Mouse (Mus musculus) central nervous system, embryonic 18 days (tissue): ENCODE data around the gene Tmem74b. TPM values are rescaled to one million over a fixed set of nuclear protein-coding genes. Genes with fewer than 3 reads are reported as not detected.

Source experiments
- polyA plus RNA-seq: library from polyadenylated mRNA; depleted of rRNA; stranded (reverse); fragments of >200 nt; gene quantifications from 2 replicates; pipeline ENCODE4 v1.2.3, GENCODE M21; 2012; rRNA removed

Tmem74b gene
- polyA plus RNA-seq = 26.3 and 26.6 TPM in 2 replicates

DNA sequence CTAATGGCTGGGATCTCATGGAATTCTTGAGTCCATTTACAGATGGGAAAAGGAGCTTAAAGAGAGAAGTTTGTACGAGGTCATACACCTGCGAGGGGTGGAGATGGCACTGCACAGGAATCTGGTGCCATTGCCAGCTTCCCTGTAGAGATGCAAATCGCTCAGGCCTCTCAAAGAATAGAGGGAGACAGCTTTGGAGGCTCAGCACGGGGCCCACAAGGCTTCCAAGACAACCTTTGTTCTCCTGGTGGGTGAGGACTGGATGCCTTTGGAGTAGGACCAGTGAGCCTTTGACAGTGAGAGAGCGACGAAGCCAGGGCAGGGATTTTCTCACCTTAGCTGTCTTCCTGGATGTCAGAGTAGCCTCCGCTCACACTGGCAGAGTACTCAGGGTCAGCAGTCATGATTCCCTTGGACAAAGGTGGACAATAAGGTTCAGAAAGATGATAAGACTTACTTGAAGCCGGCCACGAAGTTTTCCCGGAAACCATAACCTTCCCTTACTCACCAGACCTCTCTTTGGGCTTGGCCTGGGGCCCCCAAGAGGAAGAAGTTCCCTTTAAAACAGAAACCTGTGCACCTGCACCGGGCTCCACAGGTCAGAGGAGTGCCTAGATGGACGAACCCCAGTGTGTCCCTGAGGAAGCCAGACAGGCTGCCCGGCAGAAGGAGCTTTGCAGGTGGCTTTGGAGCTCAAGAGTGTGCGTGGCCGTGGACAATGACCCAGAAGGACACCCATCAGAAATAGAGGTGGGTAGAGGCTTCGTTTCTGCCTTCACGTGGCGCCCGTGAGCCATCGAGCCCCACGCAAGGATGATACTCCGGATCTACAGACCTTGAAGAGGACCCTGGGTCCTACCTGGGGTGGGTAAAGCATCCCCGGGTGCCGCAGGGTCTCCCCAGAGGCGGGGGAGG, at the start of gene Tmem74b:
TSS of gene Tmem74b (plus strand) at position 778 of the 915 bp plus-strand sequence.

DNA sequence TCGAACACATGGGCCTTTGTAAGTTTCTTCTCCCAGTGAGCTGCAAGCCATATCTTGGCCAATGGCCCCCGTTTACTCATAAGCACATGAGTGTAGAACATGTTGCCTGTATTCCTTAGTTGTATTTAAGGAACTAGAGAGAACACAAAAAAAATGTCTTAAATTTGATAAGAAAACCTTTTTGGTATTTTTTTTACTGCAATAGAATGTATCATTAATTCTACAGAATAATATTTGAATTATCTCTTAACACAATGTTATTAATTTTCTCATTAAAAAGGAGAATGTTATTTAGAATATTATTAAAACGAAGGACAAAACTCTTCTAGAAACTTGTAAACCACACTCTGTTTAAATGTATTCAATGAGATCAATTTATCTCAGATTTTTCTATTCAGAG, 33.4 kb upstream of the Tmem74b start, which contains the start of gene Rad21l:
TSS of gene Rad21l (minus strand) at position 101 of the 400 bp plus-strand sequence.

DNA sequence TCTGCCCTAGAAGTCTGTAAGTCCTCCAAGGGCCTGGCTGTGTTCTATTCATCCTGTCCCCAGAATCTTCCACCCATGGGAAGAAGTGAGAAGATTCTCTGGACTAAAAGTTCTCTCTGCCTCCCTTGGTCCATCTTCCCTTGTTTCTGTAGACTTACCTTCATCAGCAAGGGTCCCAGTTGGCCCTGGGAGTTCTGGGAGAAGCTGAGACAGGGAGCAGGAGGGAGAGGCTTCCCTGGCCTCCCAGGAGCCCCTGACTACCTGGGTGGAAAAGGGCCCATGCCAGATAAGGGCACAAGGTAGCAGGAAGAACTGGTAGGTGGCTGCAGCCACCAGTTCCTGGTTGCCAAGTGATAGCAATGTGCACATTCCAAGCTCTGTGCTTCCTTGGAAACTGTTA, 42.0 kb downstream of the Tmem74b start, which contains the start of gene Psmf1:
TSS of gene Psmf1 (minus strand) at position 342 of the 400 bp plus-strand sequence.

Other genes with a start within 250 kb of the Tmem74b start
- not detected in 2 replicates for gene 4921509C19Rik, start 225.9 kb upstream of the Tmem74b start, polyA plus RNA-seq
- gene Nsfl1c, start 207.8 kb upstream of the Tmem74b start, polyA plus RNA-seq = 199 and 200 TPM in 2 replicates
- 226 TPM in 2 replicates for gene Fkbp1a, start 159.5 kb upstream of the Tmem74b start, polyA plus RNA-seq
- 1.3 and 3.0 TPM in 2 replicates for gene Sdcbp2, start 129.4 kb upstream of the Tmem74b start, polyA plus RNA-seq
- gene Snph, start 69.4 kb upstream of the Tmem74b start, polyA plus RNA-seq = 23.1 and 26.1 TPM in 2 replicates
- 0.23 and 0.37 TPM in 2 replicates for gene Rad21l, start 33.5 kb upstream of the Tmem74b start, polyA plus RNA-seq
- 43.7 and 47.1 TPM in 2 replicates for gene Psmf1, start 42.2 kb downstream of the Tmem74b start, polyA plus RNA-seq
- 0.10 and 0.25 TPM in 2 replicates for gene Rspo4, start 140.9 kb downstream of the Tmem74b start, polyA plus RNA-seq
- gene Angpt4, start 209.2 kb downstream of the Tmem74b start, polyA plus RNA-seq = 0.10 and 0.66 TPM in 2 replicates